Mouse (Mus musculus): Measurements from ENCODE around the gene Ephb3. TPM values are rescaled to one million over a fixed set of nuclear protein-coding genes. Genes with fewer than 3 reads are reported as not detected.

The Ephb3 gene
- total and polyA plus RNA-seq, 2 experiments from 2014 or later, result 6.8 to 9.6 TPM

GRCm38 (mm10) chr16:21197542-21197941 is 7.0 kb upstream of the Ephb3 start:
- 50% methylated on average over 4 of the region's 4 CpGs for WGBS
- H3K4me3 ChIP-seq (ENCODE audit: low read depth, low read length), result no peak overlapping the region
- ATAC-seq (ENCODE audit: insufficient read depth, low read depth) (no peak), DNase-seq (ENCODE audit: low spot score) (no peak)
- no peaks in the 10 kb centered on the region for H3K9me3 ChIP-seq (replicated peaks; ENCODE audit: control insufficient read depth, low read length)
- no peaks in the 10 kb centered on the region for H3K4me1 ChIP-seq (ENCODE audit: control insufficient read depth, insufficient read depth)
- no peak overlapping the region for H3K4me2 ChIP-seq (ENCODE audit: low read depth, low read length)
- TF ChIP-seq EP300 (IDR thresholded peaks at IDR 0.05; ENCODE audit: low read depth) (no peak), CTCF (IDR thresholded peaks at IDR 0.05; ENCODE audit: low read depth) (no peak)
- no peak overlapping the region for H3K27ac ChIP-seq (ENCODE audit: low read depth)
- H3K36me3 ChIP-seq (replicated peaks; ENCODE audit: control insufficient read depth, insufficient read depth, low read length), result no peaks in the 10 kb centered on the region
- H3K9ac ChIP-seq (replicated peaks; ENCODE audit: low read depth, low read length), result no peak overlapping the region
- H3K27me3 ChIP-seq (ENCODE audit: control insufficient read depth, insufficient read depth, low read length), result no peaks in the 10 kb centered on the region

- no peak overlapping the region for H3K27ac ChIP-seq (ENCODE audit: low read depth)
- H3K9ac ChIP-seq (replicated peaks; ENCODE audit: low read depth, low read length), result no peak overlapping the region
- no peak overlapping the region for H3K4me2 ChIP-seq (ENCODE audit: low read depth, low read length)
- WGBS, result 78% methylated on average over 7 of the region's 7 CpGs
- no peak for ATAC-seq (ENCODE audit: insufficient read depth, low read depth)
- no peaks in the 10 kb centered on the region for H3K9me3 ChIP-seq (replicated peaks; ENCODE audit: control insufficient read depth, low read length)
- H3K36me3 ChIP-seq (replicated peaks; ENCODE audit: control insufficient read depth, insufficient read depth, low read length), result no peaks in the 10 kb centered on the region
- H3K4me3 ChIP-seq (ENCODE audit: low read depth, low read length), result no peak overlapping the region
- no peaks in the 10 kb centered on the region for H3K27me3 ChIP-seq (ENCODE audit: control insufficient read depth, insufficient read depth, low read length)
- no peak for DNase-seq (ENCODE audit: low spot score)
- no peaks in the 10 kb centered on the region for H3K4me1 ChIP-seq (ENCODE audit: control insufficient read depth, insufficient read depth)
- TF ChIP-seq EP300 (IDR thresholded peaks at IDR 0.05; ENCODE audit: low read depth) (no peak), CTCF (IDR thresholded peaks at IDR 0.05; ENCODE audit: low read depth) (no peak)
Measured at GRCm38 (mm10) chr16:21198006-21198405, 6.5 kb upstream of the Ephb3 start.

GRCm38 (mm10) chr16:21198529-21198928 is 6.0 kb upstream of the Ephb3 start:
- TF ChIP-seq CTCF (IDR thresholded peaks at IDR 0.05; ENCODE audit: low read depth) (peak; percentile 55), EP300 (IDR thresholded peaks at IDR 0.05; ENCODE audit: low read depth) (no peak)
- H3K36me3 ChIP-seq (replicated peaks; ENCODE audit: control insufficient read depth, insufficient read depth, low read length), result no peaks in the 10 kb centered on the region
- ATAC-seq (ENCODE audit: insufficient read depth, low read depth) (no peak), DNase-seq (ENCODE audit: low spot score) (no peak)
- H3K9ac ChIP-seq (replicated peaks; ENCODE audit: low read depth, low read length), result no peak overlapping the region
- no peak overlapping the region for H3K27ac ChIP-seq (ENCODE audit: low read depth)
- no peak overlapping the region for H3K4me2 ChIP-seq (ENCODE audit: low read depth, low read length)
- no peaks in the 10 kb centered on the region for H3K27me3 ChIP-seq (ENCODE audit: control insufficient read depth, insufficient read depth, low read length)
- no peaks in the 10 kb centered on the region for H3K4me1 ChIP-seq (ENCODE audit: control insufficient read depth, insufficient read depth)
- WGBS, result 29% methylated on average over 1 of the region's 1 CpGs
- H3K4me3 ChIP-seq (ENCODE audit: low read depth, low read length), result no peak overlapping the region
- no peaks in the 10 kb centered on the region for H3K9me3 ChIP-seq (replicated peaks; ENCODE audit: control insufficient read depth, low read length)

- WGBS, result 55% methylated on average over 8 of the region's 8 CpGs
Measured at GRCm38 (mm10) chr16:21199426-21199825, 5.1 kb upstream of the Ephb3 start.

GRCm38 (mm10) chr16:21202731-21203130 is 1.8 kb upstream of the Ephb3 start:
- no peaks in the 10 kb centered on the region for H3K27me3 ChIP-seq (ENCODE audit: control insufficient read depth, insufficient read depth, low read length)
- H3K4me3 ChIP-seq (ENCODE audit: low read depth, low read length), result no peak overlapping the region
- no peaks in the 10 kb centered on the region for H3K9me3 ChIP-seq (replicated peaks; ENCODE audit: control insufficient read depth, low read length)
- no peak overlapping the region for H3K9ac ChIP-seq (replicated peaks; ENCODE audit: low read depth, low read length)
- no peak for ATAC-seq (ENCODE audit: insufficient read depth, low read depth)
- no peaks in the 10 kb centered on the region for H3K36me3 ChIP-seq (replicated peaks; ENCODE audit: control insufficient read depth, insufficient read depth, low read length)
- DNase-seq (ENCODE audit: low spot score), result no peak
- TF ChIP-seq EP300 (IDR thresholded peaks at IDR 0.05; ENCODE audit: low read depth) (no peak), CTCF (IDR thresholded peaks at IDR 0.05; ENCODE audit: low read depth) (no peak)
- 85% methylated on average over 4 of the region's 4 CpGs for WGBS
- no peak overlapping the region for H3K4me2 ChIP-seq (ENCODE audit: low read depth, low read length)
- no peak overlapping the region for H3K27ac ChIP-seq (ENCODE audit: low read depth)
- H3K4me1 ChIP-seq (ENCODE audit: control insufficient read depth, insufficient read depth), result peaks cover 12% of the 10 kb centered on the region; the same call in 1 of the 2 replicates

More at GRCm38 (mm10) chr16:21199426-21199825, 5.1 kb upstream of the Ephb3 start:
- no peaks in the 10 kb centered on the region for H3K9me3 ChIP-seq (replicated peaks; ENCODE audit: control insufficient read depth, low read length)
- no peaks in the 10 kb centered on the region for H3K36me3 ChIP-seq (replicated peaks; ENCODE audit: control insufficient read depth, insufficient read depth, low read length)
- no peak for TF ChIP-seq CTCF (IDR thresholded peaks at IDR 0.05; ENCODE audit: low read depth)
- TF ChIP-seq EP300 (IDR thresholded peaks at IDR 0.05; ENCODE audit: low read depth), result no peak
- no peaks in the 10 kb centered on the region for H3K4me1 ChIP-seq (ENCODE audit: control insufficient read depth, insufficient read depth)
- ATAC-seq (ENCODE audit: insufficient read depth, low read depth), result no peak
- no peak for DNase-seq (ENCODE audit: low spot score)
- H3K9ac ChIP-seq (replicated peaks; ENCODE audit: low read depth, low read length), result no peak overlapping the region
- H3K4me2 ChIP-seq (ENCODE audit: low read depth, low read length), result no peak overlapping the region
- H3K27ac ChIP-seq (ENCODE audit: low read depth), result no peak overlapping the region
- no peaks in the 10 kb centered on the region for H3K27me3 ChIP-seq (ENCODE audit: control insufficient read depth, insufficient read depth, low read length)
- no peak overlapping the region for H3K4me3 ChIP-seq (ENCODE audit: low read depth, low read length)

Data from heart, postnatal 0 days (tissue).